Mouse (Mus musculus) CD4-positive, CD25-positive, alpha-beta regulatory T cell, adult 2 months (primary cell): ENCODE measurements at regions not wholly inside any gene's neighbourhood (a gene's known extent, or its start where the extent isn't known, plus 50 kb on each side); places are given as distances from the start of the nearest gene placed in this dataset.

ENCODE experiments used
- DNase-seq: peaks from one replicate; pipeline ENCODE4 v3.0.0-alpha.2; 2012; ENCODE audit warnings: low read depth, low spot score

- no peak for DNase-seq
Observed at GRCm38 (mm10) chr12:92292460-92293340, 443.7 kb upstream of the Sel1l start.

DNA sequence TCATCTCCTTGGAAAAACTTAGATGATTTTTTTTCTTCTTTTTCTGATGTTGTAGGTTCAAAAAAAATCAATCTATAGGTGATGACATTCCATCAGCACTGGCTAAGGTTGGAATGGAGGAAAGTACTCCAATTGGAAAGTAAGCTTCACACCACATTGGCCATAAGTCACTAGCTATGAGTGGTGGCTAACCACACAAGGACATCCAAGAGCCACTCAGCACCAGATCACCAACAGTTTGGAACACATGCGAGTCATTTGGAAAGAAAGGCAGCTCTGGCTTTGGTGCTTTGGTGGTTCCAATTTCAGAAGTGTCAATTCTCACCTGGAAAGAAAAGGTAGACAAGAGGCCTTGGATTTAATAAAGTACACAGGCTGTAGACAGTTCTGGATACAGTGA is 442.5 kb upstream of the Sel1l start:
- DNase-seq: no peak

- no peak for DNase-seq
Observed at GRCm38 (mm10) chr12:92285511-92285910, 436.6 kb upstream of the Sel1l start.

GRCm38 (mm10) chr12:92280470-92280869 is 431.5 kb upstream of the Sel1l start:
- DNase-seq: no peak

- DNase-seq: no peak
Observed at GRCm38 (mm10) chr12:92251962-92252361, 403.0 kb upstream of the Sel1l start.

DNA sequence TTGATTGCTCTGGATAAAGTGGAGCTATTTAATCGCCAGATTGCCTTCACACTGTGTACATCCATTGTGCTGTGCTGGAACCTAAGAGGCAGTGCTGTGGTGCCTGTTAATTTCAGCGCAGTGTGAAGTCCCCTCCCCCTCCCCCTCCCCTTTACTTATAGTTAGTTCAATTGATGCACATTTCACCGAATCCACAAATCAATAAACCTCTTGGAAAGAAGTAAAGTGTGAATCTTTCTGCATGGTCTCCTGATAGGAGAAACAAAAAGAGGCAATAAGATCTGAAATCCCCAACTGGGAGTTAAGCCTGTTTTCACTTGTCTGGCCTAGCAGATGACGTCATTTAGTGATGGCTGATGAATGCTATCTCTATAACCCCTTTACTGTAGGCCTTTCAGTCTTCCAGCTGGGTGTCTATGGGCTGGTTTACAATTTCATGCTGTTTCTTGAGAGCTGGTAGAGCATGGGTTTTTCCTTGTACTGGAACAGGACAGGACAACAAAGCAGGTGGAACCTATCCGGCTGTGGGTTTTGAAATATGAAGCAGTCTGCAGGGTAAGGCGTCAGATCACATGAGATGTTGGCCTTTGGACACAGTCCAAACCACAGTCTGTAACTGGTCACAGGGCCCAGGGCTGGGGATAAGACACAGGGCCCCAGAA is 398.0 kb upstream of the Sel1l start:
- no peak for DNase-seq

GRCm38 (mm10) chr12:92239956-92240699 is 391.2 kb upstream of the Sel1l start:
- no peak for DNase-seq

GRCm38 (mm10) chr12:92233650-92234408 is 384.9 kb upstream of the Sel1l start:
- DNase-seq: no peak

- DNase-seq: no peak
Observed at GRCm38 (mm10) chr12:92228585-92228984, 379.6 kb upstream of the Sel1l start.

DNA sequence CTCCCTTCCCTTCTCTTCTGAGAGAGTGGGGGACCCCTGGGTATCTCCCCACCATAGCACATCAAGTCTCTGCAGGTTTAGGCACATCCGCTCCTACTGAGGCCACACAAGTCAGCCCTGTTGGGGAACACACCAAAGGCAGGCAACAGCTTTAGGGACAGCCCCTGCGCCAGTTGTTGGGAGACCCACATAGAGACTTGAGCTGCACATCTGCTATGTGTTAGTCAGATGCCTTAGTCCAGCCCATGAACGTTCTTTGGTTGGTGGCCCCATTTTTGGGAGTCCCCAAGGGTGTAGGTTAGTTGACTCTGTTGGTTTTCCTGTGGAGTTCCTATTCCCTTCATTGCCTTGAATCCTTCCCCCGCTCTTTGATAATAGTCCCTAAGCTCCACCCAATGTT is 354.4 kb upstream of the Sel1l start:
- DNase-seq: no peak

DNA sequence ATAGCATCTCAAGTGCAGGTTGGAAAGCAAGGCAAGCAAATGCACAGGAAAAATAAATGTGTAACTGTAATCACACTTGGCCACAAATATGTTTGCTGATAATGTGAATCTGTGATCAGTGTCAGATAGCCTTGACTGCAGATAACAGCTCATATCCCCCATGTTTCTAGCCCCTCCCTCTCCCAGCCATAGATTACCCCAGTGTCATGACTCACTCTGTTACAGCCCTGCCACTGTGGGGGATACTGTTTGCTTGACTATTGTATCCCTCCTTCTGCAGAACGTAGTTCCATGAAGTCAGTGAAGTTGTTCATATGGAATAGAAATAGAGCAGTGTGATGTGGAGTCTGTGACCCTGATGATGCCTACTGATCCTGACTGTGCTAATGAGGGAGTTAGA is 351.6 kb upstream of the Sel1l start:
- DNase-seq: no peak

DNA sequence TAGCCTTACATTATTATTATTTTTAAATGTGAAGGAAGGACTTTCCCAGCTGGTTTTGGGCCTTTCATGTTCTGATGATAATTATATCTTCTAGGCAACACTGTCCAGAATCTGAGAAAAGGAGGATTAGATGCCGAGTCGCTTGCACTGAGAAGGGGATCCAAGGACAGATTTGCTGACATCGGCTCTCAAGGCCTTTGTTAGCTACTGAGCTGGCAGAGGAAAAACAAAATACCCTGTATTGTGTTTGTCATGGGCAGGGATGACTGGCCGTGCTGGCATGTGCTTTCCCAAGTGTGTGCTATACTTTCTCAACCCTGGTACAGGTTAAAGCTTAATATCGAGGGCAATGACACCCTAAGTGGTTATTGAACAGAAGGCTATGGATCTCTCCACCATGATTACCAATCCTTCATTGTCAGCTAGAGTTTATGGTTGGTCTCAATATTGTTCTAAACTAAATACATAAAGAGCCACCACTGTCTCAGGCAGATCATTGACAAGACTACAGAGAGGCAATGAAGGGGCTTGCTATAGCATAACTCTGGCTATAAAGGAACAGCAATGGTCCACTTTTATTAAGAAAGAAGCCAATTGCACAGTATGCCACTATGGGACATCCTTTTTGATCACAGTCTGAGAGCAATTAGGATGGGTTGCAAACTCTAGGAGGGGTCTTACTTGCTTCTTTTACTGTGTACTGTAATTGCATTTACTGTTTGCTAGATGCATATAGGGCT is 350.0 kb upstream of the Sel1l start:
- no peak for DNase-seq

GRCm38 (mm10) chr12:92193934-92194685 is 345.2 kb upstream of the Sel1l start:
- DNase-seq: no peak

DNA sequence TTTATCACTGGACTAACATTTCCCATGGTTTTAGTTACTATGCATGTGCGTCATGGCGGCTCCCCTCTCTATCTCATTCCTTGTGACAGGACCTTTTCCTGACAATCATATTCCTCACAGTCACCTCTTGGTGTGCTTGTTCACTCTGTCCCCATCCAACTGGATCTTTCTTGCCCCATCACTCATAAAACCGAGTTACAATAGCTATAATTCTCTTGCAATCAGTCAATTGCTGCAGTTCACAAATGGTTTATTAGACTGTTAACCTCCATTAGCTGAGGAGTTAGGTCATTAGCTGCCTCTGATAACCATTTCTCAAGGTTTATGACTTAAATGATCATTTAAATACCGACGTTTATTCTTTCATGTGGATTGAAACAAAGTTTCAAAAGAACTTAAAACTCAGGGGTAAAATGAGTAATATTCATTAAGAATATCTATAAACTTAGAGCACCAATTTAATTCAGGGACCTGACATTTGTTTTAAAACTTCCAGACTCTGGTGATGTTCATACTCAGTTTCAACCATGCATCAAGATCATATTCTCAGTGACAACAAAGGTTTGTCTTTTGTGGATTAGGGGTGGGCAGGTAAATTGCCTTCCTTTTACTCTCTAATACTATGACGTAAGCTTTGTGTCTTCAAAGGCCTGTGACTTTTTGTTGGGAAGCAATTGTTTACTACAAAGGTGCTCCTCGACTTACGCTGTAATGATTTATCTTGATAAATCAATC is 344.4 kb upstream of the Sel1l start:
- DNase-seq: no peak

DNA sequence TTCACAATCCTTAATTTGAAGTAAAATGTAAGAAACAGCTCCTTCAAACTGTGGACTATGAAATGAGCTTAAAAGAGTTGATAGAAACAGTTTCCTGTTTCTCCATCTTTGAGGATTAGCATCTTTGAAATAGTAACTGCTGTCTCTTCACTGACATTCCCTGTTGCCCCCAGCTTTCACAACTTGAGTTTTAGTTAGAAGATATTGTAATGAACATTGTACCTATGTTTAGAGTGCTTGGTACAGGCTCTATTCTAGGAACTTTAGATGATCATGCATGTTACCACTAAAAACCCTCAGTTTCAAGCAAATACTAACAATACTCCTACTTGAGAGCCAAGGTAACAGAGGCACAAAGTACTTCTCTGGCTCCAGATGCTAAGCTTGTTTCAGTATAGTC is 340.1 kb upstream of the Sel1l start:
- no peak for DNase-seq

DNA sequence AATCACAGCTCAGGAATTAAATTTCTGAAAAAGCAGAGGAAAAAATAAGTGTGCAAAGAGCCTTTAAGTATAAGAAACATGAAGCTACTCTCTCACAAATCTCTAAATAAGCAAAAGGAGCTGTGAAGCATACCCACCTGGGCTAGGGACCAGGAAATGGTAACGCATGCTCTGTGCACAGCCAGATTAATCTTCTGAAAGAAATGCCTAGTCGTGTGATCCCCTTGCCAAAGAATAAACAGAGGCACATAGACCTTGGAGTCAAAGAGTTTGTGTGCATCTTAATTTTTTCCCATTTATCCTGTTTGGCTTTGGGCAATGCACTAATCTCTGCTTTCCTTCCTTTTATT is 338.2 kb upstream of the Sel1l start:
- no peak for DNase-seq

DNA sequence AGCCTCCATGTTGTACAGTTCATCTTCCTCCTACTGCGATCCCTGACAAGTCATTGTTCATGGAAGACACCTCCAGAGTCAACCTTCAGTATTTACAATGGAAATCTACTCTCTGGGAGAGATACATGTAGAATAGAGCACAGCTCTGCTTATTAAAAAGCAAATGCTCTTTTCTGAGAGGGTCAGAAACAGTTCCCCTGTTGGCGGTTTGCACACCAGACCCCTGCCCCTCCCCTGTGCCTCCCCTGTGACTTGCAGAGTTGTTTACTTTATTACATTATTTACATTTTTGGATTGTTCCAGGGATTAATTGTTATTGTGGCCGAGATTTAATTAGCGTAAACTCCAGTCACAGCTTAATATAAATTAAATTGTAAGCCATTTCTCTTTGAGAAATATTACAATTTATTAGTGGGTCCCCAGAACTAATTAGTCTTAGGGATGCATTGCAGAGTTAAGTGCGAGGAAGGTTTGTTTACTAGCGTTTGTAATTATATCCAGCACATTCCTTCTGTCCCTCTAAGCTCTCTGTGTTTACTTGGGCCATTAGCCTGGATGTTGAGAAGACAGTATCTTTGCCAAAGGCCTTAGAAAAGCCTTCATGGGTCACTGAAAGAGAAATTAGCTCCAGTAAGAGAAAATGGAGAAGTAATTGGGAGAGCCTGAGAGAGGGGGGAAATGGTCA is 337.6 kb upstream of the Sel1l start:
- DNase-seq: no peak

GRCm38 (mm10) chr12:92179292-92179691 is 330.3 kb upstream of the Sel1l start:
- DNase-seq: no peak

DNA sequence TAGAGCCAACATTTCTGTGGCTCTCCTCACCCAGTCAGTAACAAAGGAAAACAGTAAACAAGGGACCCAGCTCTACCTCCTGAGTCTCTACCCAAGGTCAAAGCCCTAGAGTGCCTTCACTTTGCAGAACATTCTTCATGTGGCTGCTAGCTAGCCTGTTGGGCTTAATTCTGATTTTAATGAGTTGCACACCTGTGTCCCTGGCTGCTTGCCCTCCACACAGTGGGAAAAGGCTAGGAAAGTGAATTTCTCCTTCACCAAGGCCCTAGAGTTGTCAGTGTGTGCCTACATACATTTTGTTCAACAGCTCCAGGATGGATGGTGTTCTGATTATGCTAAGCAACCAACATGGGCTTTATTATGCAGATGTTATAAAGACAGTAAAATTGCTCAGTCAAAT is 307.8 kb upstream of the Sel1l start:
- DNase-seq: no peak
